Comparison of ENCODE assay signal across 22 mouse cellular contexts in the genomic region with DNA sequence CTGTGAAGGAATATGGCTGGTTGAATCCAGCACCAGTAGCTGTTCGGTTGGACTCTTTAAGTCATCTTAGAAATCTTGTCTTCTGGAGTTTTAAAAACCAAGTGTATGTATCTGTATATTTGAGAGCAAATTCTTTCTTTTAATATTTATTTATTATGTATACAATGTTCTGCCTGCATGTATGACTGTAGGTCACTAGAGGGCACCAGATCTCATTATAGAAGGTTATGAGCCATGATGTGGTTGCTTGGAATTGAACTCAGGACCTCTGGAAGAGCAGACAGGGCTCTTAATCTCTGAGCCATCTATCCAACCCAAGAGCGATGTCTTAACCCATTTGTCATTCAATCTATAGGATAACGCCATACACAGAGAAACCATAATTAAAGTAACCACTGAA.
A peak's percentile ranks its signal among the peaks of the same experiment; 100 is the strongest.
DNase-seq lines count a peak whose midpoint lies in the region; ATAC-seq and TF ChIP-seq lines count a peak whose summit lies in the region.
"Had no signal": no experiment of that assay in that cellular context is flagged by ENCODE, and none has a peak within 500 bp of the region (broad histone marks: within the 10 kb centered on the region; RNA-seq: fewer than 3 reads in every experiment).

No protein-coding gene starts in this region.

- no peaks in the 10 kb centered on the region for H3K27me3 ChIP-seq in heart, adult 2 months (ENCODE audit: control insufficient read depth, insufficient read depth, low read length)
- no peaks in the 10 kb centered on the region for H3K27me3 ChIP-seq in heart, embryonic 11.5 days (ENCODE audit: control insufficient read depth, insufficient read depth, low read length)
- H3K27me3 ChIP-seq in forebrain, embryonic 11.5 days (ENCODE audit: control insufficient read depth, insufficient read depth, low read length), result no peaks in the 10 kb centered on the region
- H3K27me3 ChIP-seq: embryonic facial prominence, embryonic 13.5 days; forebrain, embryonic 13.5 days; midbrain, embryonic 12.5 days; neural tube, embryonic 12.5 days had no signal

- no peak overlapping the region for H3K4me3 ChIP-seq in heart, adult 2 months
- no peak overlapping the region for H3K4me3 ChIP-seq in heart, embryonic 11.5 days (ENCODE audit: low read depth, low read length)
- H3K4me3 ChIP-seq in left cerebral cortex, adult 2 months, result no peak overlapping the region
- no peak overlapping the region for H3K4me3 ChIP-seq in forebrain, embryonic 11.5 days (ENCODE audit: low read depth, low read length)
- H3K4me3 ChIP-seq: embryonic facial prominence, embryonic 13.5 days; erythroblast, embryonic 14.5 days; forebrain, embryonic 13.5 days; heart, embryonic 10.5 days; midbrain, embryonic 12.5 days; neural tube, embryonic 12.5 days had no signal

- WGBS in heart, adult 2 months, result 94% methylated on average over 3 of the region's 3 CpGs
- WGBS in heart, embryonic 11.5 days (ENCODE audit: insufficient replicate concordance), result 85% methylated on average over 3 of the region's 3 CpGs
- 94% methylated on average over 3 of the region's 3 CpGs for WGBS in forebrain, embryonic 11.5 days

- peak; percentile 47 for TF ChIP-seq CTCF in heart, adult 2 months (IDR thresholded peaks at IDR 0.05)
- peak; percentile 38 for TF ChIP-seq CTCF in left cerebral cortex, adult 2 months (IDR thresholded peaks at IDR 0.05)

- H3K9me3 ChIP-seq in heart, embryonic 11.5 days (replicated peaks; ENCODE audit: control insufficient read depth, low read length), result no peaks in the 10 kb centered on the region
- H3K9me3 ChIP-seq in forebrain, embryonic 11.5 days (ENCODE audit: control insufficient read depth, low read length), result no peaks in the 10 kb centered on the region
- H3K9me3 ChIP-seq: embryonic facial prominence, embryonic 13.5 days; forebrain, embryonic 13.5 days; heart, embryonic 10.5 days; midbrain, embryonic 12.5 days; neural tube, embryonic 12.5 days had no signal

- H3K4me2 ChIP-seq in heart, embryonic 11.5 days, result no peak overlapping the region
- H3K4me2 ChIP-seq in forebrain, embryonic 11.5 days (ENCODE audit: low read depth, low read length, severe bottlenecking), result no peak overlapping the region
- H3K4me2 ChIP-seq: embryonic facial prominence, embryonic 13.5 days; forebrain, embryonic 13.5 days; midbrain, embryonic 12.5 days; neural tube, embryonic 12.5 days had no signal

- peaks cover 3% of the 10 kb centered on the region; the same call in 1 of the 2 replicates for H3K4me1 ChIP-seq in heart, adult 2 months (ENCODE audit: control insufficient read depth, insufficient read depth, low read length)
- no peaks in the 10 kb centered on the region for H3K4me1 ChIP-seq in heart, embryonic 11.5 days (ENCODE audit: control insufficient read depth, insufficient read depth, low read length)
- H3K4me1 ChIP-seq in forebrain, embryonic 11.5 days (replicated peaks; ENCODE audit: control insufficient read depth, insufficient read depth, low read length), result no peaks in the 10 kb centered on the region
- H3K4me1 ChIP-seq: embryonic facial prominence, embryonic 13.5 days; heart, embryonic 10.5 days; neural tube, embryonic 12.5 days had no signal

- ATAC-seq in heart, embryonic 11.5 days (replicated peaks; ENCODE audit: insufficient number of reproducible peaks, low FRiP score, low TSS enrichment), result no peak
- no peak for ATAC-seq in forebrain, embryonic 11.5 days (replicated peaks; ENCODE audit: low FRiP score)
- ATAC-seq: forebrain, embryonic 13.5 days had no signal

- intact Hi-C loops in heart, adult 2 months (cut with DNase I), result loop anchor here (10.0 kb wide), 2 partner anchors 129 to 269 kb away; no protein-coding TSS in a partner anchor
- intact Hi-C loops in left cerebral cortex, adult 2 months (cut with DNase I), result loop anchor here (5.0 kb wide), 1 partner anchor 366 kb away; a partner anchor contains a TSS

- no peak for DNase-seq in heart, adult 2 months
- no peak for DNase-seq in left cerebral cortex, adult 2 months (ENCODE audit: extremely low spot score in 1 of 2, low spot score in 2 of 2)
- DNase-seq in left cerebral cortex, adult 11 months (ENCODE audit: low spot score), result no peak
- DNase-seq in 416B (ENCODE audit: low read depth) (peak; percentile 5), R1 (ENCODE audit: low read depth, low spot score) (peak; percentile 18)
- no peak for DNase-seq in forebrain, embryonic 11.5 days (ENCODE audit: low spot score)
- DNase-seq: adrenal gland, adult 2 months; B cell, adult 2 months; cerebellum, adult 11 months; cerebellum, postnatal 14 days; kidney, adult 8-10 months; kidney, postnatal 14 days; layer of hippocampus, postnatal 36 days; right cerebral cortex, postnatal 14 days had no signal

- no peak for TF ChIP-seq EP300 in heart, adult 2 months (IDR thresholded peaks at IDR 0.05; ENCODE audit: insufficient read depth, low read depth, low read length)

- no peak overlapping the region for H3K27ac ChIP-seq in heart, adult 2 months
- no peak overlapping the region for H3K27ac ChIP-seq in heart, embryonic 11.5 days (ENCODE audit: low read depth, low read length)
- H3K27ac ChIP-seq in left cerebral cortex, adult 2 months, result no peak overlapping the region
- H3K27ac ChIP-seq in forebrain, embryonic 11.5 days (ENCODE audit: low read depth, low read length), result no peak overlapping the region
- H3K27ac ChIP-seq: embryonic facial prominence, embryonic 13.5 days; forebrain, embryonic 13.5 days; heart, embryonic 10.5 days; liver, embryonic 14.5 days; neural tube, embryonic 12.5 days had no signal

- no peaks in the 10 kb centered on the region for H3K79me2 ChIP-seq in heart, adult 2 months (replicated peaks; ENCODE audit: control insufficient read depth, insufficient read depth, low read length)

- no peak overlapping the region for H3K9ac ChIP-seq in heart, adult 2 months (ENCODE audit: low read depth, low read length)
- H3K9ac ChIP-seq in heart, embryonic 11.5 days (ENCODE audit: low read depth, low read length), result no peak overlapping the region
- no peak overlapping the region for H3K9ac ChIP-seq in forebrain, embryonic 11.5 days (ENCODE audit: low read length)
- H3K9ac ChIP-seq: embryonic facial prominence, embryonic 13.5 days; forebrain, embryonic 13.5 days; liver, embryonic 14.5 days; midbrain, embryonic 12.5 days; neural tube, embryonic 12.5 days had no signal

- TF ChIP-seq POLR2A in heart, adult 2 months (IDR thresholded peaks at IDR 0.05; ENCODE audit: insufficient read depth, low read depth, low read length), result no peak

- H3K36me3 ChIP-seq in heart, adult 2 months (ENCODE audit: control insufficient read depth, insufficient read depth, low read length), result no peaks in the 10 kb centered on the region
- H3K36me3 ChIP-seq in heart, embryonic 11.5 days (ENCODE audit: control insufficient read depth, insufficient read depth, low read length), result no peaks in the 10 kb centered on the region
- H3K36me3 ChIP-seq in forebrain, embryonic 11.5 days (ENCODE audit: control insufficient read depth, insufficient read depth, low read length), result no peaks in the 10 kb centered on the region
- H3K36me3 ChIP-seq: embryonic facial prominence, embryonic 13.5 days; heart, embryonic 10.5 days; midbrain, embryonic 12.5 days; neural tube, embryonic 12.5 days had no signal

Comparison
In these comparisons a context has a peak if more than half of its experiments do, and no peak if none do; other contexts are left out.
1. DNase-seq: peak in 416B (single experiment) and R1 (single experiment); none in heart, adult 2 months (0 of 2), left cerebral cortex, adult 2 months (0 of 2), left cerebral cortex, adult 11 months (single experiment) and forebrain, embryonic 11.5 days (single experiment).